Mouse (Mus musculus) hematopoietic stem cell, adult 5-6 weeks (primary cell): Measurements from ENCODE around the gene Gm1673. TPM values are rescaled to one million over a fixed set of nuclear protein-coding genes. Genes with fewer than 3 reads are reported as not detected.

ENCODE experiments used
- total RNA-seq: library from RNA; stranded (forward); fragments of 172-1452, 232-1000 nt; gene quantifications from 2 replicates; pipeline ENCODE4 v1.2.3, GENCODE M21; 2017

Gene Gm1673
- total RNA-seq, 1 experiment from 2014 or later: not detected

Other genes starting within 250 kb of the Gm1673 start
- gene Letm1, start 200.6 kb upstream of the Gm1673 start, total RNA-seq: 19.7 and 20.8 TPM in 2 replicates
- 110 and 126 TPM in 2 replicates for gene Nsd2, start 162.7 kb upstream of the Gm1673 start, total RNA-seq
- gene Nelfa, start 47.0 kb upstream of the Gm1673 start, total RNA-seq: 29.4 and 30.5 TPM in 2 replicates
- gene Nat8l, start 12.6 kb downstream of the Gm1673 start, total RNA-seq: 1.3 and 1.6 TPM in 2 replicates
- gene Poln, start 186.0 kb downstream of the Gm1673 start, total RNA-seq: 2.9 TPM in 1 of 2 replicates, not detected in the other
- 121 and 173 TPM in 2 replicates for gene Haus3, start 186.1 kb downstream of the Gm1673 start, total RNA-seq
- gene Mxd4, start 204.3 kb downstream of the Gm1673 start, total RNA-seq: 29.2 and 40.0 TPM in 2 replicates